Mouse (Mus musculus): ENCODE measurements around the gene Fam135a.

- TF ChIP-seq POLR2A (IDR thresholded peaks at IDR 0.05; ENCODE audit: insufficient read depth, low read depth, low read length): no peak
- TF ChIP-seq CTCF (IDR thresholded peaks at IDR 0.05): no peak
These were observed 14.0 kb downstream of the Fam135a start for GRCm38 (mm10) chr1:24086176-24086575.
